Mouse (Mus musculus) erythroblast, embryonic 14.5 days (primary cell): Measurements from ENCODE around the gene Sik1.

ENCODE experiments used
- GATA1 ChIP-seq: IDR thresholded peaks from 2 replicates; pipeline ENCODE4 v1.6.1; 2012; ENCODE audit warnings: low read length, inconsistent platforms, mixed read lengths
- TAL1 ChIP-seq: IDR thresholded peaks from 3 replicates; pipeline ENCODE4 v1.6.1; 2012; ENCODE audit warnings: low read length, inconsistent platforms, mixed read lengths

- TF ChIP-seq TAL1 (no peak), GATA1 (no peak)
These were observed 23.8 kb upstream of the Sik1 start for GRCm38 (mm10) chr17:31879406-31879805.
